In genomic region chr2:33870369-33871180, GRCm38 (mm10) we compare ENCODE assay signal across 8 mouse cellular contexts. TPM values are rescaled to one million over a fixed set of nuclear protein-coding genes. Genes with fewer than 3 reads are reported as not detected.
A peak's percentile ranks its signal among the peaks of the same experiment; 100 is the strongest.
DNase-seq lines count a peak whose midpoint lies in the region; ATAC-seq lines count a peak whose summit lies in the region.

No protein-coding gene starts in this region.

- H3K9ac ChIP-seq in hindbrain, embryonic 13.5 days, result no peak overlapping the region
- H3K9ac ChIP-seq in hindbrain, embryonic 12.5 days, result no peak overlapping the region
- no peak overlapping the region for H3K9ac ChIP-seq in embryonic facial prominence, embryonic 12.5 days
- peak overlapping the region; percentile 13; the same call in 1 of the 2 replicates for H3K9ac ChIP-seq in limb, embryonic 13.5 days
- H3K9ac ChIP-seq in midbrain, embryonic 11.5 days (ENCODE audit: low read length), result no peak overlapping the region

- H3K4me2 ChIP-seq in hindbrain, embryonic 13.5 days, result no peak overlapping the region
- no peak overlapping the region for H3K4me2 ChIP-seq in hindbrain, embryonic 12.5 days (replicated peaks)
- no peak overlapping the region for H3K4me2 ChIP-seq in embryonic facial prominence, embryonic 12.5 days (replicated peaks)
- H3K4me2 ChIP-seq in limb, embryonic 13.5 days (replicated peaks), result peak overlapping the region; percentile 28
- H3K4me2 ChIP-seq in midbrain, embryonic 11.5 days, result no peak overlapping the region

- DNase-seq in heart, postnatal 25 days (ENCODE audit: low spot score), result peak; percentile 62
- DNase-seq in midbrain, embryonic 11.5 days (ENCODE audit: low spot score, missing footprints), result peak; percentile 83
- DNase-seq in thymus, postnatal 14 days, result peak; percentile 69

- intact Hi-C loops in heart, postnatal 25 days (cut with DNase I), result loop anchor here (5.0 kb wide), 1 partner anchor 42 kb away; no protein-coding TSS in a partner anchor

- no peak overlapping the region for H3K4me3 ChIP-seq in hindbrain, embryonic 13.5 days
- H3K4me3 ChIP-seq in hindbrain, embryonic 12.5 days, result no peak overlapping the region
- H3K4me3 ChIP-seq in embryonic facial prominence, embryonic 12.5 days, result no peak overlapping the region
- no peak overlapping the region for H3K4me3 ChIP-seq in limb, embryonic 13.5 days
- H3K4me3 ChIP-seq in midbrain, embryonic 11.5 days (ENCODE audit: low read depth, low read length), result no peak overlapping the region

- 0 out of 2 replicates have a peak, but pooled peaks cover 5% of the 10 kb centered on the region for H3K9me3 ChIP-seq in hindbrain, embryonic 13.5 days
- no peaks in the 10 kb centered on the region for H3K9me3 ChIP-seq in hindbrain, embryonic 12.5 days (replicated peaks)
- no peaks in the 10 kb centered on the region for H3K9me3 ChIP-seq in embryonic facial prominence, embryonic 12.5 days
- H3K9me3 ChIP-seq in limb, embryonic 13.5 days, result 0 out of 2 replicates have a peak, but pooled peaks cover 9% of the 10 kb centered on the region
- H3K9me3 ChIP-seq in midbrain, embryonic 11.5 days (ENCODE audit: control insufficient read depth, low read length), result no peaks in the 10 kb centered on the region

- H3K27ac ChIP-seq in hindbrain, embryonic 13.5 days, result peak overlapping the region; percentile 66
- no peak overlapping the region for H3K27ac ChIP-seq in hindbrain, embryonic 12.5 days
- H3K27ac ChIP-seq in embryonic facial prominence, embryonic 12.5 days, result peak overlapping the region; percentile 66
- peak overlapping the region; percentile 70 for H3K27ac ChIP-seq in limb, embryonic 13.5 days
- no peak overlapping the region for H3K27ac ChIP-seq in midbrain, embryonic 11.5 days (ENCODE audit: low read depth, low read length)

- peaks cover 41% of the 10 kb centered on the region for H3K36me3 ChIP-seq in hindbrain, embryonic 13.5 days
- H3K36me3 ChIP-seq in hindbrain, embryonic 12.5 days, result peaks cover 37% of the 10 kb centered on the region
- peaks cover 32% of the 10 kb centered on the region for H3K36me3 ChIP-seq in embryonic facial prominence, embryonic 12.5 days
- peaks cover 30% of the 10 kb centered on the region for H3K36me3 ChIP-seq in limb, embryonic 13.5 days
- peaks cover 29% of the 10 kb centered on the region for H3K36me3 ChIP-seq in midbrain, embryonic 11.5 days (ENCODE audit: control insufficient read depth, insufficient read depth, low read length)

- no peaks in the 10 kb centered on the region for H3K27me3 ChIP-seq in hindbrain, embryonic 13.5 days
- no peaks in the 10 kb centered on the region for H3K27me3 ChIP-seq in hindbrain, embryonic 12.5 days
- no peaks in the 10 kb centered on the region for H3K27me3 ChIP-seq in embryonic facial prominence, embryonic 12.5 days
- H3K27me3 ChIP-seq in limb, embryonic 13.5 days, result no peaks in the 10 kb centered on the region
- H3K27me3 ChIP-seq in midbrain, embryonic 11.5 days (ENCODE audit: control insufficient read depth, insufficient read depth, low read length), result no peaks in the 10 kb centered on the region

- 59% methylated on average over 17 of the region's 17 CpGs for WGBS in hindbrain, embryonic 13.5 days
- WGBS in hindbrain, embryonic 12.5 days, result 57% methylated on average over 17 of the region's 17 CpGs
- 59% methylated on average over 17 of the region's 17 CpGs for WGBS in embryonic facial prominence, embryonic 12.5 days
- 32% methylated on average over 17 of the region's 17 CpGs for WGBS in limb, embryonic 13.5 days
- WGBS in midbrain, embryonic 11.5 days, result 62% methylated on average over 17 of the region's 17 CpGs

- no peak for ATAC-seq in hindbrain, embryonic 13.5 days (ENCODE audit: low FRiP score)
- ATAC-seq in hindbrain, embryonic 12.5 days (ENCODE audit: low FRiP score), result no peak
- no peak for ATAC-seq in embryonic facial prominence, embryonic 12.5 days (ENCODE audit: insufficient number of reproducible peaks, insufficient read depth, low FRiP score, low TSS enrichment)
- ATAC-seq in limb, embryonic 13.5 days (ENCODE audit: low FRiP score, low read depth), result peak; percentile 67
- no peak for ATAC-seq in midbrain, embryonic 11.5 days (ENCODE audit: low FRiP score)
- ATAC-seq in megakaryocyte-erythroid progenitor cell, adult 5-6 weeks (replicated peaks; ENCODE audit: low FRiP score, low TSS enrichment, poor library complexity, severe bottlenecking), result no peak

- H3K4me1 ChIP-seq in hindbrain, embryonic 13.5 days (replicated peaks), result peaks cover 61% of the 10 kb centered on the region
- peaks cover 39% of the 10 kb centered on the region for H3K4me1 ChIP-seq in hindbrain, embryonic 12.5 days
- H3K4me1 ChIP-seq in embryonic facial prominence, embryonic 12.5 days, result peaks cover 47% of the 10 kb centered on the region
- peaks cover 74% of the 10 kb centered on the region for H3K4me1 ChIP-seq in limb, embryonic 13.5 days
- H3K4me1 ChIP-seq in midbrain, embryonic 11.5 days (ENCODE audit: control insufficient read depth, insufficient read depth, low read length), result peaks cover 15% of the 10 kb centered on the region

RNA-seq across cellular contexts. Expression of gene Mvb12b, which starts 17.2 kb away (rescaled TPM):
- polyA plus RNA-seq in hindbrain, embryonic 13.5 days (2015; fragmentation: Nextera tagmentation; extraction: Ambion mirVana), result 60.9 and 65.0 TPM in 2 replicates
- polyA plus RNA-seq in hindbrain, embryonic 12.5 days (2016; fragmentation: Nextera tagmentation; extraction: Ambion mirVana), result 58.9 and 61.5 TPM in 2 replicates
- polyA plus RNA-seq in embryonic facial prominence, embryonic 12.5 days (2016; fragmentation: Nextera tagmentation; extraction: Ambion mirVana), result 31.2 and 33.8 TPM in 2 replicates
- 10 to 100 TPM; 17.8 to 18.9 TPM for total RNA-seq in heart, postnatal 25 days (2021)
- polyA plus RNA-seq in limb, embryonic 13.5 days (2015; fragmentation: Nextera tagmentation; extraction: Ambion mirVana), result 22.6 and 23.8 TPM in 2 replicates
- polyA plus RNA-seq in midbrain, embryonic 11.5 days (2014; fragmentation: Nextera tagmentation; extraction: Ambion mirVana), result 36.6 and 38.1 TPM in 2 replicates
- total RNA-seq in megakaryocyte-erythroid progenitor cell, adult 5-6 weeks (2014; fragmentation: Nextera tagmentation), result 43.6 and 57.1 TPM in 2 replicates
- total RNA-seq in megakaryocyte-erythroid progenitor cell, adult 5-6 weeks (2017), result 11.3 and 15.2 TPM in 2 replicates

Comparison
In these comparisons a context has a peak if more than half of its experiments do, and no peak if none do; other contexts are left out.
1. H3K27ac ChIP-seq: peak in hindbrain, embryonic 13.5 days (single experiment), embryonic facial prominence, embryonic 12.5 days (single experiment) and limb, embryonic 13.5 days (single experiment); none in hindbrain, embryonic 12.5 days (single experiment) and midbrain, embryonic 11.5 days (single experiment).
2. Peak in every context shown above with its lines, with median percentiles within 50 percentile points of each other: DNase-seq.